Mouse (Mus musculus): Measurements from ENCODE around the gene Tmem201. TPM values are rescaled to one million over a fixed set of nuclear protein-coding genes. Genes with fewer than 3 reads are reported as not detected.

Gene Tmem201
- total RNA-seq (2014; fragmentation: Nextera tagmentation): 13.1 and 13.8 TPM in 2 replicates
- 3.0 and 3.1 TPM in 2 replicates for total RNA-seq (2017)
- 34.2 and 35.9 TPM in 2 replicates for polyA plus RNA-seq (2012)

DNA sequence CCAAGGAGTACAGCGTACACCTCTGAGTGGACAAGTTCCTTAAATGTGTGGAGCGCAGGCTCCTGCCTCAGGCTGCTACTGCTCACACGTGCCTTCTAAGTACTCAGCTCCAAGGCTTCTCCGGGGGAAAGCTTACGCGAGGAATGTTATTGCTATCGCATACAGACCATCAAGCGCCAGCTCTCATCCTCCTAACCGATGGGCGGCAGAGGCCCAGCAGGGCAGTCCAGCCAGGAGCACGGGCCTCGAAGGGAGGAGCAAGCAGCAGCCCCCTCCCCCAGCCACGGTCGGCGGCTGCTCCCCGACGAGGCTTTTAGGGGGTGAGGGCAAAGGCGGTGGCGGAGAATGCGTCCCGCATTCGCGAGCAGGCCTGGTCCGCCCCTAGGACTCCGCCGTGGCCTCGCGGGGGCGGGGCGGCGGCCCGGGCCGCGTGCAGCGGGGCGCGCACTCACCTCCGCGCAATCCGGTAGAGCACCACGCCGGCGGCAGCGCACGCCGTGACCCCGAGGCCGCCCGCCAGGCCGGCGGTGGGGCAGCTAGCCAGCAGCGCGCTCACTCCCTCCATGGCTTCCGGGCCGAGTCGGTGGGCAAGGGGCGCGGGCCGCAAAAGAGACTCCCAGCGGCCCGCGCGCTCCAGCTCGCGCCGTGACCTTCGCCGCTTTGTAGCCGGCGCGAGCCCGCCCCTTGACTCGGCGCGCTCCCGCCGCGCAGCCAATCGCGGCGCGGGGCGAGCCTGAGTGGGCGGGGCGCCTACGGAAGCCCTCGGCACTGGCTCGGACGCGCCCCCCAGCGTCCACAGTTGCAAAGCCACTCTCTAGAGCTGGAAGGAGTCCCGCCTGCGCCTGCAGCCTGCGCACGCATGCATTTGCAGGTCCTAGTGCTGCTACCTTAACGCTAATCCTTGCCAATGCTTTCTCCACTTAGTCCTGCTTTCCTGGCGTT lies at the start of gene Tmem201:
TSS of gene Tmem201 (minus strand) at position 662 of the 942 bp plus-strand sequence.
- DNase-seq (ENCODE audit: low spot score) (peak; percentile 72), ATAC-seq (ENCODE audit: extremely low read depth, insufficient number of reproducible peaks, low FRiP score, poor library complexity, severe bottlenecking) (peak; percentile 73)
- Histone ChIP-seq H3K4me1 (ENCODE audit: insufficient read depth, low read depth, low read length) (peaks cover 26% of the 10 kb centered on the region), H3K9me3 (replicated peaks) (no peaks in the 10 kb centered on the region), H3K36me3 (replicated peaks) (peaks cover 46% of the 10 kb centered on the region), H3K27me3 (ENCODE audit: insufficient read depth, low read length) (no peaks in the 10 kb centered on the region), H3K4me3 (ENCODE audit: low read depth, low read length) (peak within 1 kb of the TSS; percentile 79)
- TF ChIP-seq TAL1 (conservative IDR thresholded peaks at IDR 0.05; ENCODE audit: low read depth, low read length) (no peak), GATA2 (IDR thresholded peaks at IDR 0.05; ENCODE audit: borderline replicate concordance, low read depth, low read length) (no peak), POLR2AphosphoS5 (IDR thresholded peaks at IDR 0.05; ENCODE audit: insufficient replicate concordance, low read depth, low read length) (no peak), GATA1 (IDR thresholded peaks at IDR 0.05; ENCODE audit: borderline replicate concordance, low read length) (no peak), CTCF (IDR thresholded peaks at IDR 0.05; ENCODE audit: low read depth, low read length) (peak; percentile 38)

DNA sequence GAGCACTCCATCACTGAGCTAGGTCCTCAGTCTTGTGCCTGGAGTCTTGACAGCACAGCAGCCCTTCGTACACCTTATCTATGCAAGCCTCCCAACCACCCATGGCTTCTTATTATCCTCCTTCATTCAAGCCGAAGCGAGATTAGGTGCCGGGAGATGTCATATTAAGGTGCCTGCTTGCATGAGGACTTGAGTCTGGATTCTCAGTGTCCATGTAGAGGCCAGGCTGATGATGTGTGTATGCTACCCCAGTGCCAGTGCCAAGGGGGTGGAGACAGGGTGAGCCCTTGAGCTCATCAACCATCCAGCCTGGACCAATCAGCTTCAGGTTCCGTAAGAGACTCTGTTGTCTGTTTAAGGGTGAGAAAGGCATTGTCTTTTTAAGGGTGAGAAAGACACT lies 47.1 kb upstream of the Tmem201 start:
- Histone ChIP-seq H3K36me3 (replicated peaks) (no peaks in the 10 kb centered on the region), H3K9me3 (replicated peaks) (no peaks in the 10 kb centered on the region), H3K4me1 (ENCODE audit: insufficient read depth, low read depth, low read length) (peaks cover 9% of the 10 kb centered on the region), H3K4me3 (ENCODE audit: low read depth, low read length) (no peak overlapping the region), H3K27me3 (ENCODE audit: insufficient read depth, low read length) (0 out of 2 replicates have a peak, but pooled peaks cover 8% of the 10 kb centered on the region)
- no peak for TF ChIP-seq GATA2 (IDR thresholded peaks at IDR 0.05; ENCODE audit: borderline replicate concordance, low read depth, low read length)
- DNase-seq (ENCODE audit: low spot score) (no peak), ATAC-seq (ENCODE audit: extremely low read depth, insufficient number of reproducible peaks, low FRiP score, poor library complexity, severe bottlenecking) (no peak)

DNA sequence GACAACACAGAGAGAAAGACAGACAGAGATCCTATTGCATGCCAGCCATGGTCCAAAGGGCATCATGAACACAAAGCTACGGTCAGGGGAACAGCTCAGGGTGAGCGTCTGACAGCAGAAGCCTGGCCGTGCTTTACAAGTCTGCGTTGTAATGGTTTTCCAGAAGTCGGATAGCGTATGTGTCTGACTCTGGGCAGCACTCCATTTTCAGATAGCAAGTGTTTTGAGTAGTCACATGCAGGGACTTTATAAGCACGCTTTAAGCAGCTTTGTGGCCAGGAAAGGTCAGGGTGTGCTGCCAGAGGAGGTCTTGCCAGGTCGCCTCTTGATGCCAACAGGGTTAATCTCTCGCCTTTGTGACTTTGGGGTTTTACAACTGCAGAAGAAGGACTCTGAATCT lies 46.5 kb upstream of the Tmem201 start:
- no peak for TF ChIP-seq GATA1 (IDR thresholded peaks at IDR 0.05; ENCODE audit: borderline replicate concordance, low read length)
- no peak for TF ChIP-seq GATA2 (IDR thresholded peaks at IDR 0.05; ENCODE audit: borderline replicate concordance, low read depth, low read length)
- no peak for TF ChIP-seq CTCF (IDR thresholded peaks at IDR 0.05; ENCODE audit: low read depth, low read length)
- TF ChIP-seq TAL1 (conservative IDR thresholded peaks at IDR 0.05; ENCODE audit: low read depth, low read length): no peak
- no peak for TF ChIP-seq POLR2AphosphoS5 (IDR thresholded peaks at IDR 0.05; ENCODE audit: insufficient replicate concordance, low read depth, low read length)
- H3K27me3 ChIP-seq (ENCODE audit: insufficient read depth, low read length): 0 out of 2 replicates have a peak, but pooled peaks cover 6% of the 10 kb centered on the region
- H3K36me3 ChIP-seq (replicated peaks): no peaks in the 10 kb centered on the region
- H3K4me1 ChIP-seq (ENCODE audit: insufficient read depth, low read depth, low read length): peaks cover 14% of the 10 kb centered on the region
- H3K9me3 ChIP-seq (replicated peaks): no peaks in the 10 kb centered on the region
- no peak for ATAC-seq (ENCODE audit: extremely low read depth, insufficient number of reproducible peaks, low FRiP score, poor library complexity, severe bottlenecking)
- DNase-seq (ENCODE audit: low spot score): no peak
- no peak overlapping the region for H3K4me3 ChIP-seq (ENCODE audit: low read depth, low read length)

DNA sequence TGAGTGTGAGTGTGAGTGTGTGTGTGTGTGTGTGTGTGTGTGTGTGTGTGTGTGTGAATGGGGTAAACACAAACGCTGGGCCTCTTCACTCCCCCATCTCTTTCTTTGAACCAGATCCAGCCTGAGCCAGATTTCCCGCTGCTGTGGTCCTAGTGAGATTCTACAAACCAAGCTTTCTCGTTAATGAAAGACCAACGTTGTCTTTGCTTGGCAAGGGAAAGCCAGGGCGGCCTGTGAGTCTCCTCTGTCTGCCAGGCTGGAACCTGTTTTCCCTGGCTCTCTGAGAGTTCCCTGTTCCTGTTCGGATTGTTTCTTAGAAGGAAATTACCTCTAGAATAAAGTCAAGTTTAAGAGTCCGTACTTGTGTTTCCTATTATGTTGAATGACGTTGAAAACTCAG lies 45.1 kb upstream of the Tmem201 start:
- H3K27me3 ChIP-seq (ENCODE audit: insufficient read depth, low read length): 0 out of 2 replicates have a peak, but pooled peaks cover 6% of the 10 kb centered on the region
- no peak overlapping the region for H3K4me3 ChIP-seq (ENCODE audit: low read depth, low read length)
- peaks cover 15% of the 10 kb centered on the region for H3K4me1 ChIP-seq (ENCODE audit: insufficient read depth, low read depth, low read length)
- no peaks in the 10 kb centered on the region for H3K36me3 ChIP-seq (replicated peaks)
- TF ChIP-seq POLR2AphosphoS5 (IDR thresholded peaks at IDR 0.05; ENCODE audit: insufficient replicate concordance, low read depth, low read length): no peak
- no peak for TF ChIP-seq CTCF (IDR thresholded peaks at IDR 0.05; ENCODE audit: low read depth, low read length)
- no peak for TF ChIP-seq TAL1 (conservative IDR thresholded peaks at IDR 0.05; ENCODE audit: low read depth, low read length)
- TF ChIP-seq GATA1 (IDR thresholded peaks at IDR 0.05; ENCODE audit: borderline replicate concordance, low read length): no peak
- no peak for TF ChIP-seq GATA2 (IDR thresholded peaks at IDR 0.05; ENCODE audit: borderline replicate concordance, low read depth, low read length)
- ATAC-seq (ENCODE audit: extremely low read depth, insufficient number of reproducible peaks, low FRiP score, poor library complexity, severe bottlenecking) (no peak), DNase-seq (ENCODE audit: low spot score) (no peak)
- no peaks in the 10 kb centered on the region for H3K9me3 ChIP-seq (replicated peaks)

DNA sequence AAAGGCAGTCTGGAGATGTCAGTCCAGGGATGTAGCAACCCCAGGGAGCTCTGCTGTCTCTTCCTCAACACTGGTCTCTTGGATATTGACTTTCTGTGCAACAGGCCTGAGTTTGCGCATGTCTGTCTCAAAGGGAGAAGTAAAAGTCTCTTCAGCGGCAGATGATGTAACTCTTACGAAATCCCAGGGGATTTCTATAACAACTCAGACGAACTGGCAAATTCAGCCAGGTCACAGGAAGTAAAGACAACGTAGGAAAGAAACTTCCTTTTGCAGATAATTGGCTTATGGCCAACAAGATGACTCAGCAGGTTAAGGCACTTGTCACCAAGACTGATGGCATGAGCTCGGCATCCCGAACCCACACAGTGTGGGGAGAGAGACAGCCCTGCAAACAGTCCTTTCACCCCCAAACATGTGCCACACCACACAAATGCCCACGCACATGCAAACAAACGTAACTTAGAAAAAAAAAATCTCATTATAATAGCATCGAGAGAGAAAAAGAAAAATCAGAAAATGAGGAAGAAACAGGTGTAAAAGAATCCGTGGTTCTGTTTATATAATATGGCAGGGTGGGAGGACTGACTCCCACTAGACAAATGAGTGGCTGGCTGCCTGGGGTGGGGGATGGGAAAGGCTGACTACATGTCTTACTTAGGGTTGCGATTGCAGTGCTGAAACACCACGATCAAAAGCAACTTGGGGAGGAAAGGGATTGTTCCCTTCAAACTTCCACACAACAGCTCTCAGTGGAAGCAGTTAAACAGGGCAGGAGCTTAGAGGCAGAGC lies 42.9 kb upstream of the Tmem201 start:
- no peaks in the 10 kb centered on the region for H3K36me3 ChIP-seq (replicated peaks)
- no peak for ATAC-seq (ENCODE audit: extremely low read depth, insufficient number of reproducible peaks, low FRiP score, poor library complexity, severe bottlenecking)
- H3K27me3 ChIP-seq (ENCODE audit: insufficient read depth, low read length): peaks cover 9% of the 10 kb centered on the region; the same call in 1 of the 2 replicates
- peaks cover 15% of the 10 kb centered on the region for H3K4me1 ChIP-seq (ENCODE audit: insufficient read depth, low read depth, low read length)
- TF ChIP-seq POLR2AphosphoS5 (IDR thresholded peaks at IDR 0.05; ENCODE audit: insufficient replicate concordance, low read depth, low read length): no peak
- TF ChIP-seq CTCF (IDR thresholded peaks at IDR 0.05; ENCODE audit: low read depth, low read length): no peak
- TF ChIP-seq GATA1 (IDR thresholded peaks at IDR 0.05; ENCODE audit: borderline replicate concordance, low read length): no peak
- TF ChIP-seq GATA2 (IDR thresholded peaks at IDR 0.05; ENCODE audit: borderline replicate concordance, low read depth, low read length): no peak
- no peak for TF ChIP-seq TAL1 (conservative IDR thresholded peaks at IDR 0.05; ENCODE audit: low read depth, low read length)
- no peak overlapping the region for H3K4me3 ChIP-seq (ENCODE audit: low read depth, low read length)
- no peaks in the 10 kb centered on the region for H3K9me3 ChIP-seq (replicated peaks)
- DNase-seq (ENCODE audit: low spot score): peak; percentile 30

DNA sequence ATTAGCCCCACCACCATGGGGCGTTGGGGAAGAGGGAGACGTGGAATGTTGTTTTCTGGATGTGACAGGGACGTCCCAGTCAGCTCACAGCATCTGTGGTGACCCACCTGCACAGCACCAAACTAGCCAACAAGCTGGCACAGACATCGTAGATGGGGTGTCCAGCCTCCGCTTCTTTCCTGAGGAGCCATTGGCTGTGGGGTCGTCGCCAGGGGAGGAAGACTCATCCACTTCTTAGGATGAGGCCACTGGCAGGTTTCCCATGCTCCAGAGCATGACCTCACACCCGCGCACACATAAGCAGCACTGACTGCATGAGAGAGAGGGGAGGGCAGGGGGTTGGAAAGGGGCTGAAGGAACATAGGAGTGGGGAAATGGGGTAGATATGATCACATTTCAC lies 42.1 kb upstream of the Tmem201 start:
- TF ChIP-seq POLR2AphosphoS5 (IDR thresholded peaks at IDR 0.05; ENCODE audit: insufficient replicate concordance, low read depth, low read length) (no peak), GATA1 (IDR thresholded peaks at IDR 0.05; ENCODE audit: borderline replicate concordance, low read length) (no peak), TAL1 (conservative IDR thresholded peaks at IDR 0.05; ENCODE audit: low read depth, low read length) (no peak), CTCF (IDR thresholded peaks at IDR 0.05; ENCODE audit: low read depth, low read length) (no peak), GATA2 (IDR thresholded peaks at IDR 0.05; ENCODE audit: borderline replicate concordance, low read depth, low read length) (no peak)
- no peaks in the 10 kb centered on the region for H3K36me3 ChIP-seq (replicated peaks)
- peaks cover 15% of the 10 kb centered on the region for H3K4me1 ChIP-seq (ENCODE audit: insufficient read depth, low read depth, low read length)
- ATAC-seq (ENCODE audit: extremely low read depth, insufficient number of reproducible peaks, low FRiP score, poor library complexity, severe bottlenecking) (no peak), DNase-seq (ENCODE audit: low spot score) (no peak)
- H3K4me3 ChIP-seq (ENCODE audit: low read depth, low read length): no peak overlapping the region; the same call in 1 of the 2 replicates
- no peaks in the 10 kb centered on the region for H3K9me3 ChIP-seq (replicated peaks)
- H3K27me3 ChIP-seq (ENCODE audit: insufficient read depth, low read length): peaks cover 9% of the 10 kb centered on the region; the same call in 1 of the 2 replicates
